Mouse (Mus musculus) hindbrain, embryonic 11.5 days (tissue): ENCODE measurements around the gene Ube2e2. TPM values are rescaled to one million over a fixed set of nuclear protein-coding genes. Genes with fewer than 3 reads are reported as not detected.

Experiments
- ATAC-seq: fragments of 200-750 bp; cut with Nextera tagmentation; 2 replicates; pipeline ENCODE4 v1.8.0; 2017; ENCODE audit warnings: mild to moderate bottlenecking, moderate TSS enrichment, moderate library complexity; ENCODE audit not compliant: low FRiP score
- DNase-seq: peaks from one replicate; pipeline ENCODE4 v3.0.0-alpha.2; 2015; ENCODE audit warnings: low spot score
- H3K27ac ChIP-seq: fragments of 300-500 bp; sonication (generic); 2 replicates; pipeline ENCODE4 v1.5.1; 2014; ENCODE audit warnings: mild to moderate bottlenecking, low read depth, low read length
- H3K27me3 ChIP-seq: fragments of 300-500 bp; sonication (generic); 2 replicates; pipeline ENCODE4 v1.6.1; 2014; ENCODE audit warnings: mild to moderate bottlenecking, low read length, moderate library complexity, mixed read lengths; ENCODE audit not compliant: control insufficient read depth, insufficient read depth
- H3K36me3 ChIP-seq: fragments of 300-500 bp; sonication (generic); 2 replicates; pipeline ENCODE4 v1.6.1; 2014; ENCODE audit warnings: mild to moderate bottlenecking, low read length, moderate library complexity, mixed read lengths; ENCODE audit not compliant: control insufficient read depth, insufficient read depth
- H3K4me1 ChIP-seq: fragments of 300-500 bp; sonication (generic); replicated peaks from 2 replicates; pipeline ENCODE4 v1.6.1; 2014; ENCODE audit warnings: low read length, mixed read lengths; ENCODE audit not compliant: control insufficient read depth, insufficient read depth
- H3K4me2 ChIP-seq: fragments of 300-500 bp; sonication (generic); replicated peaks from 2 replicates; pipeline ENCODE4 v1.6.1; 2014; ENCODE audit warnings: mild to moderate bottlenecking, low read depth, low read length
- H3K4me3 ChIP-seq: fragments of 300-500 bp; sonication (generic); 2 replicates; pipeline ENCODE4 v1.5.1; 2014; ENCODE audit warnings: low read depth, low read length
- H3K9ac ChIP-seq: fragments of 300-500 bp; sonication (generic); 2 replicates; pipeline ENCODE4 v1.6.1; 2014; ENCODE audit warnings: low read depth, low read length
- H3K9me3 ChIP-seq: fragments of 300-500 bp; sonication (generic); 2 replicates; pipeline ENCODE4 v1.6.1; 2016; ENCODE audit warnings: low read length; ENCODE audit not compliant: control insufficient read depth
- WGBS: fragments of 180-500 bp; shearing (Covaris S2); extraction: QIAGEN DNeasy Blood & Tissue Kit; methylation state at CpG from one replicate; pipeline ENCODE4 v1.1.7; 2014; 5-methylcytosine and 5-hydroxymethylcytosine counted together
- polyA plus RNA-seq: library from polyadenylated mRNA; unstranded; fragments of >200 nt; fragmentation: Nextera tagmentation; extraction: Ambion mirVana; gene quantifications from 2 replicates; pipeline ENCODE4 v1.2.1, GENCODE M21; 2014

The Ube2e2 gene
- polyA plus RNA-seq, 1 experiment from 2014 or later, result 52.5 TPM

DNA sequence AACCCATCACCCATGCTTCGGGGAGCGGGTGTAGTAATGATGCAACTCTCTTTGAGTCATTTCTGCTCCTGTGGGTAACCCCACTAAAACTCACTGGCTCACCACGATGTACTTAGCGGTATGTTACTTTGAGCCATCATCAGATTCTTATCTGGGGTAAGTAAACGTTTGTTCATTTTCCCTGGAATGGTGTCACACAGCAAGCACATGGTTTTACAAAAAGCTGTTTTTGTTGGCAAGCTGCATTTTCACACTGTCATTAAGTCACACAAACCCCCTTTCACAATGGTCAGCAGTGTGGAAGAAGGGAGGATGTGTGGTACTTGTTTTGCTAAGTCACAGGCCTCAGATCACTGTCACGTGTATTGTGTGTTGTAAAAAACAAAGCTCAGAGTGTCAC, 73.4 kb downstream of the Ube2e2 start:
- Histone ChIP-seq H3K4me1 (no peaks in the 10 kb centered on the region), H3K36me3 (no peaks in the 10 kb centered on the region), H3K27ac (no peak overlapping the region), H3K27me3 (no peaks in the 10 kb centered on the region), H3K4me2 (no peak overlapping the region), H3K9ac (no peak overlapping the region), H3K4me3 (no peak overlapping the region), H3K9me3 (no peaks in the 10 kb centered on the region)
- no peak for ATAC-seq
- no peak for DNase-seq
- 73% methylated on average over 6 of the region's 6 CpGs for WGBS

DNA sequence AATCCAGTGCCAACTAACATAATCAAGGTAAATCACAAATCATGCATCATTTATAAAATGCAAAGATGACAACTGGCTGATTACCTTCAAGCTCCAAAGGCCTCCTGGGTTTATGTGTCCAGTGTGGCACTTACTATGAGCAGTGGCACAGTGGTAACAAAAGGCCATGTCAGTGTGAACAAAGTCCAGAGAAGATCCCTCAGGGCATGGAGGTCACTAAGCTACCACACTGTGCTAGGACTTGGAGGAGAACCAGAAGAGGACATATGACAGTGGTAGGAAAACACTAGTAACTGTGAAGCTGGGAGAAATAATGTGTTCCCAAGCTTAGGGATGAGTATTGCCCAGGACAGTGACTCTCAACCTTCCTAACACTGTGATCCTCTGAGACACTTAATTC, 97.2 kb downstream of the Ube2e2 start:
- Histone ChIP-seq H3K4me3 (no peak overlapping the region), H3K4me2 (no peak overlapping the region), H3K9ac (no peak overlapping the region), H3K27ac (no peak overlapping the region), H3K27me3 (no peaks in the 10 kb centered on the region), H3K9me3 (no peaks in the 10 kb centered on the region), H3K4me1 (no peaks in the 10 kb centered on the region), H3K36me3 (no peaks in the 10 kb centered on the region)
- no peak for ATAC-seq
- DNase-seq, result no peak

DNA sequence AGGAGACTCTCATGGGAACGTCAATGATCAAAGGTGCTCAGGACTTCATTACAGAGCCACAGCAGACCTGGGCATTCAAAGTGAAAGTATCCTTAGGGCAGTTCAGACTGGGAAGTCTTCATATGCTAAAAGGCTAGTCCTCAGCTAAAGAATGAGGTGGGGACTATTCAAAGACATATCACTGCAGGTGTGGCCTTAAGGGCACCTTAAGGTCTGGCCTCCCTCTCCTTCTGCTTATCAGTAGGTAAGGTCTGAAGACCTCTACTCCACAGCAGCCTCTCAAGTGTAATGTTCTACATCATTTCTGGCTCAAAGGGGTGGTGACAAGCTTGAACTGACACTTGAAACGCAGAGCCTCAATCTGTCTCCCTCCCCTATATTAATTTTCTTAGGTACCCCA, 98.3 kb downstream of the Ube2e2 start:
- Histone ChIP-seq H3K9me3 (no peaks in the 10 kb centered on the region), H3K27ac (no peak overlapping the region), H3K9ac (no peak overlapping the region), H3K4me3 (no peak overlapping the region), H3K36me3 (no peaks in the 10 kb centered on the region), H3K27me3 (no peaks in the 10 kb centered on the region), H3K4me1 (no peaks in the 10 kb centered on the region), H3K4me2 (no peak overlapping the region)
- no peak for ATAC-seq
- WGBS, result 76% methylated on average over 2 of the region's 2 CpGs
- no peak for DNase-seq

DNA sequence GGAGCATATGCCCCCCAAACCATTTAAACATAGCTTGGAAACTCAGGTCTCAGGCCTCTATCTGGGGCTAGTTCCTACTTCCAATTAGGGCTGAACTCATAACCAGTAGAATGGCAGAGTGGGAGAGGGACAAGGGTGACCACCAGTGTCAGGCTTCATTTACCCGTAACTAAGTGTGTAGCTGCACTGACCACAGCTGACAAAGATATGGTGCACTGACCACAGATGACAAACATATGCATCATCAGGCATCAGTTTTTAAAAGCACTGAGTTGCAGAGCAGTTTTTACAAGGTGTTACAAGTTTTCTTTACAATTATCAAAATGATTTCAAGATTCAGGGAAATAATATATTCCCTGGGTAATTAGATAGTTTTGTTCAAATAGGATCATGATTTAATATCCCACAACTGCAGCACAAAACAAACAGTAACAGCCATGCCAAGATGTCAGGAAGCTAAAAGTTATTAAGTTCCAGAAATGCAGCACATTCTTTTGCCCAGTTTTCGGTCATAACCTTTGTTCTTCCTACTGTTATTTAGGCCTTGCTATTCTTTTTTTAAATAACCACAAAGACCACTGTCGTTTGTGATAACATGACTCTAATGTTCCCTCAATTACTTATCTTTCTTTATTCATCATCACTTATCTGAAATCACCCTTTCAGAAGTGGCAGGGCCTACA, 114.9 kb downstream of the Ube2e2 start:
- no peaks in the 10 kb centered on the region for H3K9me3 ChIP-seq
- WGBS, result 86% methylated on average over 3 of the region's 3 CpGs
- no peak for DNase-seq
- H3K27ac ChIP-seq, result no peak overlapping the region
- no peak overlapping the region for H3K9ac ChIP-seq
- H3K4me3 ChIP-seq, result no peak overlapping the region
- ATAC-seq, result no peak
- H3K36me3 ChIP-seq, result no peaks in the 10 kb centered on the region
- H3K4me1 ChIP-seq, result no peaks in the 10 kb centered on the region
- no peak overlapping the region for H3K4me2 ChIP-seq
- no peaks in the 10 kb centered on the region for H3K27me3 ChIP-seq

DNA sequence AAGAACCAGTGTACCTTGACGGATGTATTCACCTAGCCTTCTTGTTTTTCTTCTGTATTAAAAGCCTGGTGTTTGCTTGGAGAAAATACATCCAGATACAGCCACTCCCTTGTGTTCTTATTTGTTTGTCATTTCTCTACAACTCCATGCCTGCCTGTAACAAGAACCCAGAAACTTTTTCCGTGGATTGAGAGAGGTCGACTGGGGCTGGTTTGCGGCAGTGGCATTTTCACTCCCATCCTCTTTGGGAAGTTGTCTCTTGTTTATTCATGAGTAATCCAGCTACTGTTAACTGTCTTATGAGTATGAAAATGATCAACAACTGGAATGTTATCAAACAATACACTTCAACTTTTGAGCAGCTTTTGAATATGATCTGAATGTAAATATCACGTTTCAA, 115.8 kb downstream of the Ube2e2 start:
- ATAC-seq (no peak), DNase-seq (no peak)
- no peaks in the 10 kb centered on the region for H3K9me3 ChIP-seq
- WGBS, result 90% methylated on average over 5 of the region's 5 CpGs
- no peaks in the 10 kb centered on the region for H3K27me3 ChIP-seq
- H3K4me1 ChIP-seq, result no peaks in the 10 kb centered on the region
- H3K4me3 ChIP-seq, result no peak overlapping the region
- H3K4me2 ChIP-seq, result no peak overlapping the region
- no peak overlapping the region for H3K9ac ChIP-seq
- no peak overlapping the region for H3K27ac ChIP-seq
- no peaks in the 10 kb centered on the region for H3K36me3 ChIP-seq

DNA sequence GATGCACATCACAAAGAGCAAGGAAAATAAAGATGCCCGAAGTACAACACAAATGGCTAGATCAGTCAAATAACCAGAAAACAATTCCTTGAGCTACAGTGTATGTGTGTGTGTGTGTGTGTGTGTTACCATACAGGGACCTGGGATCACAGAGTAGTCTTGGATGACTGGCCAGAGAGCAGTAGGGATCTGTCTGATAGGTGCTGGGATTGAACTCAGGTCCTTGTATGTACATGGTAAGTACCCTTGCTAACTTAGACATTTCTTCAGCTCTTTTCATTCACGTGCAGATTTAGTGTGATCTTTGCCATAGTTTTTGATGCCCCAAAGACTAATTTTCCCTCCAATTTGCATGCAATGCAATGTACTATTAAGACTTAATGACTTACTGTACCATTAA, 117.9 kb downstream of the Ube2e2 start:
- Histone ChIP-seq H3K27ac (no peak overlapping the region), H3K4me3 (no peak overlapping the region), H3K9ac (no peak overlapping the region), H3K27me3 (no peaks in the 10 kb centered on the region), H3K9me3 (no peaks in the 10 kb centered on the region), H3K4me1 (no peaks in the 10 kb centered on the region), H3K36me3 (no peaks in the 10 kb centered on the region), H3K4me2 (no peak overlapping the region)
- DNase-seq (no peak), ATAC-seq (no peak)
- 100% methylated on average over 2 of the region's 2 CpGs for WGBS

DNA sequence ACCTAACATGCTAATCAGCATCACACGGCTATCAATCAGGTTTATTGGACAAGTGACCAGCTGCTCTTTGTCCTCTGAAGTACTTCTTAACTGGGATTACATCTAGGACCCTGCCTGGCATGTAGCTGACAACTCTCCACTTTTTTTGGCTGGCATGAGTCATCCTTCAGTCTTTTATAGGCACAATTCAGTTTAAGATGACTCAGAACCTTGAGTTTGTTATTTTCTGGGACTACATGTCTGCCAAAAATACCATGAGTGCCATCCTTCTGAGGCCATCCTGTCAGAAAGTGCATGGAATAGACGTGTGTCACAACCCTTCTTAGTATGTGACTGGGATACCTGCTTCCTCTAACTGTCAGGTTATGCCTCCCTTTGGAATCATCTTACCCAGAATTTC, 120.3 kb downstream of the Ube2e2 start:
- DNase-seq (no peak), ATAC-seq (no peak)
- 69% methylated on average over 2 of the region's 2 CpGs for WGBS

DNA sequence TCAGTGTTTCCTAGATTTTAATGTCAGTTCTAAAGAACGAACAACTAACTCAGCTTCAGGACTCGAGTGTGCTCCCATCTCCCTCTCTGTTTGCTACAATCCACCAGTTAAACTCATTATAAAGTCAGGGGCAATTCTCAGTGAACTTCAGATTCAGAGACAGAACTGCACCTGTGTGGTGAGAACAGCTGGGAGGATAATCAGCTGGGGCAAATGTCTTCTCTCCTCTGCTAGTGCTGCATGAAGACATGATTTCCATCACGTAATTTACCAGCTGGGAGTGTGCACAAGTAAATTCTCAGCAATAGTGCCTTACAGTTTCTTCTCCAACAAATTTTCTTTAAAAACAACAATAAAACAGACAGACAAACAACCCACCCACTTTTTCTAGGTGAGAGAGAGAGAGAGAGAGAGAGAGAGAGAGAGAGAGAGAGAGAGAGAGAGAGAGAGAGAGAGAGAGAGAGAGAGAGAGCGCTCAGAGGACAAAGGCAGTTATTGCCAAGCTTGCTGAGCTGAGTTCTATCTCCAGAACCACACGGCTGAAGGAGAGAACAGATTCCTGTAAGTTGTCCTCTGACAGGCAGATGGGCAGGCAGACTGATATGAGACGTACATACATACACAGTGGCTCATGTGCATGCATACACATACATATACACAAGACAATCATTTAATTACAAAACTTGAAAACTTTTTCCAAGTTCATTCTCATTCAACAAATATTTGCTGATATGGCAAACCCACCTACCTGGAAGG, 134.3 kb downstream of the Ube2e2 start:
- no peaks in the 10 kb centered on the region for H3K4me1 ChIP-seq
- no peak overlapping the region for H3K4me2 ChIP-seq
- H3K36me3 ChIP-seq, result no peaks in the 10 kb centered on the region
- no peak for ATAC-seq
- no peak overlapping the region for H3K4me3 ChIP-seq
- no peak for DNase-seq
- no peak overlapping the region for H3K27ac ChIP-seq
- WGBS, result 87% methylated on average over 6 of the region's 6 CpGs
- no peaks in the 10 kb centered on the region for H3K9me3 ChIP-seq
- no peak overlapping the region for H3K9ac ChIP-seq
- no peaks in the 10 kb centered on the region for H3K27me3 ChIP-seq

More for the DNA sequence above, 120.3 kb downstream of the Ube2e2 start:
- no peak overlapping the region for H3K4me3 ChIP-seq
- no peak overlapping the region for H3K4me2 ChIP-seq
- H3K4me1 ChIP-seq, result no peaks in the 10 kb centered on the region
- no peak overlapping the region for H3K9ac ChIP-seq
- no peaks in the 10 kb centered on the region for H3K27me3 ChIP-seq
- H3K27ac ChIP-seq, result no peak overlapping the region
- H3K36me3 ChIP-seq, result no peaks in the 10 kb centered on the region
- H3K9me3 ChIP-seq, result no peaks in the 10 kb centered on the region
